In the genomic region with DNA sequence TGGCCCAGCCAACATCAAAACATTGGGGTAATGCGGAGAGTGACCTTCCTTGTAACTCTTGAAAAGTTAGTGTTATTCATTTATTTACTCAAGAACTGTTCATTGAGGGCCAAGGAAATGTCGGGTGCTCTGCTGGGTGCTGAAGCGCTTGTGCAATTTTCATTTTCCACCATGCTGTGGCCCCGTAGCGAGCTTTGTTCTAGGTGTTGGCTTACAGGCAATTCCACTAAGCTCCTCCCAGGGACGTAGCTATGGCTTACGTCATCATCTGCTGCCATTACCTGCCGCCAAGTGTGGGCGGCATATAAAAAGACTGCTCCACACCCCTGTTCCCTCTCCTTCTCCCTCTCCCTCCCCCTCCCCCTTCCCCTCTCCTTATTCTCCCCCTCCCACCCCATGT, we compare ENCODE assay signal across 8 mouse cellular contexts. TPM values are rescaled to one million over a fixed set of nuclear protein-coding genes. Genes with fewer than 3 reads are reported as not detected.
DNase-seq lines count a peak whose midpoint lies in the region; ATAC-seq and TF ChIP-seq lines count a peak whose summit lies in the region.
"Had no signal": no experiment of that assay in that cellular context is flagged by ENCODE, and none has a peak within 500 bp of the region (broad histone marks: within the 10 kb centered on the region; RNA-seq: fewer than 3 reads in every experiment).

No protein-coding gene starts in this region.

- peak overlapping the region; percentile 46 for H3K4me2 ChIP-seq in forebrain, postnatal 0 days (ENCODE audit: low read depth)

- WGBS in forebrain, postnatal 0 days, result 14% methylated on average over 9 of the region's 9 CpGs
- whole genome bisulfite sequencing in lung, adult 2 months, result 21% methylated on average over 9 of the region's 9 CpGs

- H3K9me3 ChIP-seq in forebrain, postnatal 0 days (ENCODE audit: low read length), result no peaks in the 10 kb centered on the region

- no peak overlapping the region for H3K9ac ChIP-seq in forebrain, postnatal 0 days

- H3K4me3 ChIP-seq in testis, adult 2 months (ENCODE audit: control insufficient read depth, low read depth, low read length), result peak overlapping the region; percentile 48
- peak overlapping the region; percentile 23 for H3K4me3 ChIP-seq in forebrain, postnatal 0 days (ENCODE audit: low read depth, low read length)
- peak overlapping the region; percentile 36 for H3K4me3 ChIP-seq in lung, adult 2 months (replicated peaks; ENCODE audit: extremely low read depth, low read depth, low read length)

- TF ChIP-seq POLR2A in testis, adult 2 months (IDR thresholded peaks at IDR 0.05; ENCODE audit: control insufficient read depth, low read depth, low read length), result no peak
- TF ChIP-seq POLR2A in lung, adult 2 months (IDR thresholded peaks at IDR 0.05; ENCODE audit: borderline replicate concordance, extremely low read depth, low read depth, low read length), result no peak

- H3K36me3 ChIP-seq in testis, adult 2 months (ENCODE audit: control insufficient read depth, insufficient read depth, low read length), result no peaks in the 10 kb centered on the region
- H3K36me3 ChIP-seq in forebrain, postnatal 0 days (ENCODE audit: insufficient read depth), result no peaks in the 10 kb centered on the region

- peaks cover 11% of the 10 kb centered on the region for H3K4me1 ChIP-seq in testis, adult 2 months (ENCODE audit: control insufficient read depth, insufficient read depth, low read length)
- H3K4me1 ChIP-seq in forebrain, postnatal 0 days (ENCODE audit: insufficient read depth), result no peaks in the 10 kb centered on the region
- no peaks in the 10 kb centered on the region for H3K4me1 ChIP-seq in lung, adult 2 months (ENCODE audit: control insufficient read depth, insufficient read depth, low read length)

- TF ChIP-seq CTCF in testis, adult 2 months (IDR thresholded peaks at IDR 0.05; ENCODE audit: control insufficient read depth, insufficient read depth, insufficient replicate concordance, low read depth, low read length), result no peak
- TF ChIP-seq CTCF in forebrain, postnatal 0 days (IDR thresholded peaks at IDR 0.05; ENCODE audit: low read depth), result no peak
- TF ChIP-seq CTCF in lung, adult 2 months (IDR thresholded peaks at IDR 0.05; ENCODE audit: insufficient read depth, low read length), result no peak

- no peak overlapping the region for H3K27ac ChIP-seq in testis, adult 2 months (ENCODE audit: control insufficient read depth, insufficient read depth, low read depth, low read length)
- no peak overlapping the region for H3K27ac ChIP-seq in forebrain, postnatal 0 days (ENCODE audit: low read depth, low read length)

- ATAC-seq in forebrain, postnatal 0 days, result peak; percentile 74; the same call in 1 of the 2 replicates

- no peak for DNase-seq in testis, postnatal 10 days (ENCODE audit: low spot score)
- DNase-seq in forebrain, postnatal 0 days, result peak; percentile 60
- DNase-seq in lung, adult 2 months, result no peak
- no peak for DNase-seq in left cerebral cortex, adult 8-10 months (ENCODE audit: low spot score in 2 of 2)
- no peak for DNase-seq in right cerebral cortex, postnatal 10 days (ENCODE audit: low spot score in 2 of 2)
- DNase-seq in spleen, postnatal 10 days (ENCODE audit: low spot score in 2 of 2), result no peak
- DNase-seq: layer of hippocampus, adult 9-11 months had no signal

- H3K27me3 ChIP-seq in testis, adult 2 months (ENCODE audit: control insufficient read depth, insufficient read depth, low read length), result no peaks in the 10 kb centered on the region
- no peaks in the 10 kb centered on the region for H3K27me3 ChIP-seq in forebrain, postnatal 0 days (ENCODE audit: insufficient read depth, low read length)

RNA-seq across cellular contexts. Expression of a gene that starts 29.2 kb away (rescaled TPM):
- 1.1 and 2.0 TPM in 2 replicates for polyA plus RNA-seq in testis, adult 2 months (2012; rRNA removed)
- 12.0 and 15.2 TPM in 2 replicates for total RNA-seq in forebrain, postnatal 0 days (2014; rRNA removed)
- 4.5 and 4.6 TPM in 2 replicates for polyA plus RNA-seq in forebrain, postnatal 0 days (2015; fragmentation: Nextera tagmentation; extraction: Ambion mirVana)
- polyA plus RNA-seq in lung, adult 2 months (2012; rRNA removed), result 45.5 and 50.9 TPM in 2 replicates
- total RNA-seq in left cerebral cortex, adult 8-10 months (2022), result 10 to 100 TPM in 1 of 4 experiments, 1 to 10 TPM in 3; 7.4 to 10.5 (median 9.6) TPM

RNA-seq across cellular contexts. Expression of a gene that starts 30.1 kb away (rescaled TPM):
- 36.1 and 38.8 TPM in 2 replicates for polyA plus RNA-seq in testis, adult 2 months (2012; rRNA removed)
- total RNA-seq in forebrain, postnatal 0 days (2014; rRNA removed), result not detected in 2 replicates
- polyA plus RNA-seq in forebrain, postnatal 0 days (2015; fragmentation: Nextera tagmentation; extraction: Ambion mirVana), result 0.08 and 0.10 TPM in 2 replicates
- not detected in 2 replicates for polyA plus RNA-seq in lung, adult 2 months (2012; rRNA removed)
- total RNA-seq in left cerebral cortex, adult 8-10 months (2022), result not detected

RNA-seq across cellular contexts. Expression of a gene that starts 54.1 kb away (rescaled TPM):
- 0.40 and 0.51 TPM in 2 replicates for polyA plus RNA-seq in testis, adult 2 months (2012; rRNA removed)
- total RNA-seq in forebrain, postnatal 0 days (2014; rRNA removed), result 2.6 and 5.5 TPM in 2 replicates
- polyA plus RNA-seq in forebrain, postnatal 0 days (2015; fragmentation: Nextera tagmentation; extraction: Ambion mirVana), result 3.7 and 5.9 TPM in 2 replicates
- 2.4 and 2.5 TPM in 2 replicates for polyA plus RNA-seq in lung, adult 2 months (2012; rRNA removed)
- 1 to 10 TPM; 2.7 to 5.8 (median 4.2) TPM for total RNA-seq in left cerebral cortex, adult 8-10 months (2022)

Comparison
In these comparisons a context has a peak if more than half of its experiments do, and no peak if none do; other contexts are left out.
1. RNA of a gene that starts 30.1 kb away (polyA plus RNA-seq): 36.1 to 38.8 TPM in testis, adult 2 months; 0.08 to 0.10 TPM in forebrain, postnatal 0 days and not detected in lung, adult 2 months; every median in the first group is over 10 times any median in the second.
2. Peak in every context shown above with its lines, with median percentiles within 50 percentile points of each other: H3K4me3 ChIP-seq.